Mouse (Mus musculus): Measurements from ENCODE around the gene Abca7. TPM values are rescaled to one million over a fixed set of nuclear protein-coding genes. Genes with fewer than 3 reads are reported as not detected.
"Not testable (repeated sequence)": the region's sequence is repeated elsewhere in the genome, so short reads cannot be mapped to it uniquely, and the experiment has no call there.

Abca7 gene
- total RNA-seq, 2 experiments from 2014 or later: 16.0 to 19.8 TPM

DNA sequence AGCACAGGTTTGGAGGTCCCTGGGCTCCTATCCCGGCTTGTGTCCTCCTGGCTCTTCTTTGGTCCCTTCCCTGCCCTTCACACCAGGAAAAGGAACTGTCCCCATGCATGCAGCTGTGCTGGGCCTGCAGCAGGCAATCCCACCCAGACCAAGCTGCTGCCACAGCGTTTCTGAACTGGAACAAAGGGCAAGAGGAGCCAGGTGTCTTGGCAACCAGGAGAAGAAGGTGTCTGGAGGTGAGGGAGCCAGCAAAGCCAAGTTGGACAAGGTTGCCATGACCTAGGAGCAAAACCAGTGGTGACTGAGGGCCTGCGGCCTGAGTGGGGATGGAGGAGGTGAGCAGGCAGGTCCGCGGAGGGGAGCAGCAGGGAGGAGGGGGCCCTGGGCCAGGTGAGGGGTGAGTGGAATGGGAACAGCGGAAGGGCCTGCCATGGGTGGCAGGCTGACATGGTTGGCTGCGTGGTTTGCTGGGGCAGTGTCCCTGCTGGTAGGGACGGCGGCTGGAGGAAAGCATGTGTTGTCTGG is 50.8 kb downstream of the Abca7 start, which contains the start of gene Gpx4:
Gpx4 (plus strand) TSS at position 126 of the 525 bp plus-strand sequence.
- no peak for DNase-seq

DNA sequence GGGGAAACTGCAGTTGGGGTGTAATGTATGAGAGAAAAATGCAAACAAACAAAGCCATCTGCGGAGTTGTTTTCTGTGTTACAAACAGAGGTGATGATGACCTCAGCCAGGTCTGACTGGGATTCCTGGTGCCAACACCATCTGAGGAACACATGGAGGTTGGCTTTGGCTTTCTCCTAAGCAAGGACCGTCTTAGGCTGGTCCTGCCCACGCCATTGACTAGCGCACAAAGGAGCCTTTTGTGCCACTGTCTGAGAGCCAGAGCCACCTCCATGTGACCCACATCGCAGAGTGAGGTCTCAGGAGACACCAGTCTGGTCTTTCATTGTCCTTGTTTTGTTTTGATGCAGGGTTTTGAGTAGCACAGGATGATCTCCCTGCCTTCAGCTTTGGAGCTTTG is 52.1 kb downstream of the Abca7 start:
- no peak for DNase-seq

GRCm38 (mm10) chr10:80048834-80049233 is 52.5 kb downstream of the Abca7 start:
- DNase-seq: no peak

DNA sequence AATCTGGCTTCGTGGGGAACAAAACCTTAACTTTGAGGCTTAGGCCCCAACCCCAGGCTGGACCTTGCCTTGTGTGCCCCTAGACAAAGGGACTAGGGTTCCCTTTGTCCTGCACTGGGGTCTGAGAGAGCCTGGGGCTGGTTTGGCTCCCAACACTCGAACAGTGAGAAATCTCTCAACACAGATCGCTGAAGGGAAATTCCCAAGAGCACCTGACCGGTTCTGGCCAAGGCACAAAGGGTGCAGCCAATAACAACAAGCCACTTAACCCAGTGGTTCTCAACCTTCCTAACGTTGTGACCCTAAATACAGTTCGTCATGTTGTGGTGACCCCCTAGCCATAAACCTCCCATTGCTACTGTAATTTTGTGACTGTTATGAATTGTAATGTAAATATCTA is 54.0 kb downstream of the Abca7 start:
- DNase-seq: peak; percentile 43

GRCm38 (mm10) chr10:80050885-80051617 is 54.8 kb downstream of the Abca7 start:
- DNase-seq: no peak

- peak; percentile 81 for DNase-seq
These were observed 55.5 kb downstream of the Abca7 start for GRCm38 (mm10) chr10:80051618-80052373.

DNA sequence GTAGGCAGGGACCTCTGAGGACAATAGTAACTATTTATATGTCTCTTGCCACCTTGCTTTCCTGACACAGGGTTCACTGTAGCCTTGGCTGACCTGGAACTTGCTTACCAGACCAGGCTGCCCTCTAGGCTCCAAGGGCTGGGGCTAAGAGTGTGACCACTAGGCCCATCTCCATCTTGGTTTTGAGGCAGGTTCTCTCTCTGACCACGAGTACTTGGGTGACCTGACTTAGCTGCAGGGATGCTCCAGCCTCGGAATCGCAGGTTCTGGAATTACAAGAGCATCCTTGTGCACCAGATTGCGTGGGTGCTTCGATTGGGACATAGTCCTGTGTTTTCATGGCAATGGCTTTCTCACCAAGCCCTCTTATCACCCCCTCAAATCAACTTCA is 56.1 kb downstream of the Abca7 start:
- no peak for DNase-seq

GRCm38 (mm10) chr10:80053259-80053780 is 57.0 kb downstream of the Abca7 start:
- peak; percentile 100 for DNase-seq

GRCm38 (mm10) chr10:80053831-80054815 is 57.8 kb downstream of the Abca7 start:
- DNase-seq: peak; percentile 86

- not testable (repeated sequence) for DNase-seq
These were observed 58.6 kb downstream of the Abca7 start for GRCm38 (mm10) chr10:80054911-80055310.

DNA sequence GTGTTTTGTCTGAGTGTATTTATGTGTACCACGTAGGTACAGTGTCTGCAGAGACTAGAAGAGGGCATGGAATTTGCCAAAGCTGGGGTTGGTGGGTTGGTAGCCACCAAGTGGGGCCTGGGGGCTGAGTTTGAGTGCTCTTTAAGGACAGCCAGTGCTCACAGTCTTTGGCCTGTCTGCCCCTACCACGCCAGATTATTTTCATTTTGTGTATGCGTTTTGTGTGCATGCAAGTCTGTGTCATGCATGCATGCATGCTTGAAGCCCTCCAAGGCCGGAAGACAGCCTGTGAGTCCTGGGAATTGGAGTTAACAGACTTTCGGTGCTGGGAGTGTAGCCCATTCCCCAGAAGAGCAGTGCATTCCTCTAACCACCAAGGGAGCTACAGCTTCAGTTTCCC is 59.1 kb downstream of the Abca7 start:
- no peak for DNase-seq

GRCm38 (mm10) chr10:80055891-80056290 is 59.6 kb downstream of the Abca7 start:
- DNase-seq: no peak

GRCm38 (mm10) chr10:80056506-80056905 is 60.2 kb downstream of the Abca7 start:
- no peak for DNase-seq

- DNase-seq: no peak
These were observed 60.8 kb downstream of the Abca7 start for GRCm38 (mm10) chr10:80056976-80057682.

DNA sequence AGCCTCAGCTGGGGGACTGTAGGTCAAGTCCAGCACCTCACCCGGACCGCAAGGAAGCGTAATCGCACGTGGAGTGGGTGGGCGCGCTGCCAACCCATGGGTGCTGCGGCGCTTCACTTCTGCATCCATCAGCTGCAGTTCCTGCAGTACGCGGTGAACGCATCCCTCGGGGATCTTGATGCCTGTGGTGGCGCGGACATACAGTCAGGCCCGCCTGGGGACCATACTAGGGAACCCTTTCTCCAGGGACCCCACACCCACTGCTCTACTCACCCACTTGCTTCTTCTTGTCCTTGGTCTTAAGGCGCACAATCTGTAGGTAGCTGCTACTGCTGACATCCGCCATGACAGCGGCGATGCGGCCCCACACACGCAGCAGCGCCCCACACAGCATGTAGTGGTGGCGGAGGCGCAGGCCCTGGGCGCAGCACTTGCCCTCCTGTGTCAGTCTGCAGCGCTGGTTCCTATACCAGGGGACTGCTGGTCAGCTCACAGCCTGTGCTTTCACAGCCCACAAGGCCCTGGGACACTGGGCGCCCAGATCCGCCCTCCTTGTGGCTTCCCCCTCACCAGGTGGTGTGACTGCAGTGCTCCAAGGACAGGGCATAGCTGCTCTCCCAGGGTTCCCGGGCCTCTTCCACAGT is 61.5 kb downstream of the Abca7 start:
- DNase-seq: peak; percentile 63

DNA sequence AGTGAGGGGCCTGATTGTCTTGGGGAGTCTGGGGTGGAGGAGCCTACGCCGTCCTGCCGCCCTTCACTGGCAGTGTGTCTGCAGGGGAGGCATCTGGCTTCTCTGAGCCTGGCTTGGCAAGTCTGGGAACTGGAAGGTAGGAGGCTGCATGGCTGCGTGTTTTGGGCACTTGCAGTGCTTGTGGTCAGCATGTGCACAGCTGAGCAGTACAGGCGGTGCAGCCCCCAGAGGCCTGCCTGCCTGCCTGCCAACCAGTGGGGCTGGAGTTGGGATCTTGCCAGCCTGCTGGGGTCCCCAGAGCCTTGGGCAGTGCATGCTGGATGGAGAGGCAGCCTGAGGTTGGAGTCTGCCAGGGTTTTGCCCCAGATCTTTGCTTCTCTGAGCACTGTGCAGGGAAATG is 66.8 kb downstream of the Abca7 start:
- peak; percentile 85 for DNase-seq

DNA sequence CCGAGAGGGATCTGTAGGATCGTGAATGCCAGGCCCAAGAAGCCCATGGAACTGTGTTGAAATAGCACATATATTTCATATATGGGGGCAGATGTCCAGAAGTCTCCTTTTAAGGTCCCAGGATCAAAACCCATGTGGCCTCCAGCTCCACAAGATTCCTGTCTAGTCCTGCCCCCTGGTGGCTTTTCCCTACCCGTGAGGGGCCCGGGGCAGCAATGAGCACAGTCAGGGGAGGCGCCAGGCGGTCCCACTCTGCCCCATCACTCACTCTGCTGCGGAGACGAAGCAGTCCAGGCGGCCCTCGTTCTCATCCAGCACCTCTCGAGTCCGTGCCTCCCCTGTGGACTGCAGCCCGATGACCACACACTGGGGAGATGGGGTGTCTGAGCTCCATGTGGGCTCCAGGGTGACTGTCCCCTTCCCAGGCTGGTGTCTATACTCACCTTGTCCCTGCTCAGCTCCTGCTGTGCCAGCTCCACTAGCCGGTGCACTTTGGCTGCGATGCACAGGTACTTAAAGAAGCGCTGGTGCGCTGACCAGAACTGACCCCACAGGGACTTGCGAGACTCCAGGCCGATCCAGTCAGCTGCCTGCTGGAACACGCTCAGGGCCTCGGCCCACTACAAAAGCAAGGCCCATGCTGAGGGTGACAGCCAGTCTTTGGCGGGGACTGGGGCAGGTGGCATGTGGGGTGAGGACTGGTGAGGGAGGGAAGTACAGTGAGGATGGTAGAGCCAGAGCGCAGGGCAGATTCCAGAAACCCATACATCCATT is 67.8 kb downstream of the Abca7 start:
- no peak for DNase-seq
